Mouse (Mus musculus): Measurements from ENCODE around the gene Spaca6.
"Not testable (repeated sequence)": the region's sequence is repeated elsewhere in the genome, so short reads cannot be mapped to it uniquely, and the experiment has no call there.

The Spaca6 gene

DNA sequence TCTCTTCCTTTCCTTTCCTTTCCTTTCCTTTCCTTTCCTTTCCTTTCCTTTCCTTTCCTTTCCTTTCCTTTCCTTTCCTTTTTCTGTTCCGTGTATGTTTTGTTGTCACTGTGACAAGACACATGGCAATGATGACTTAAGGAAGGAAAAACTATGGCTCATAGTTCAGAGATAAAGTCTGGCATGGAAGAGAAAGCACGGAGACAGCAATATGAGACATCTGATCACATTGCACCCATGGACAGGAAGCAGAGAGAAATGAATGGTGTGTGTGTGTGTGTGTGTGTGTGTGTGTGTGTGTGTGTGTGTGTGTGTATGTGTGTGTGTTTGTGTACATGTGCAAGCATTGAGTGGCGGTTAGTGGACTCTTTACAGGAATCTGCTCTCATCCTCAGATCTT lies 17.6 kb downstream of the Spaca6 start:
- not testable (repeated sequence) for DNase-seq (ENCODE audit: low spot score)

DNA sequence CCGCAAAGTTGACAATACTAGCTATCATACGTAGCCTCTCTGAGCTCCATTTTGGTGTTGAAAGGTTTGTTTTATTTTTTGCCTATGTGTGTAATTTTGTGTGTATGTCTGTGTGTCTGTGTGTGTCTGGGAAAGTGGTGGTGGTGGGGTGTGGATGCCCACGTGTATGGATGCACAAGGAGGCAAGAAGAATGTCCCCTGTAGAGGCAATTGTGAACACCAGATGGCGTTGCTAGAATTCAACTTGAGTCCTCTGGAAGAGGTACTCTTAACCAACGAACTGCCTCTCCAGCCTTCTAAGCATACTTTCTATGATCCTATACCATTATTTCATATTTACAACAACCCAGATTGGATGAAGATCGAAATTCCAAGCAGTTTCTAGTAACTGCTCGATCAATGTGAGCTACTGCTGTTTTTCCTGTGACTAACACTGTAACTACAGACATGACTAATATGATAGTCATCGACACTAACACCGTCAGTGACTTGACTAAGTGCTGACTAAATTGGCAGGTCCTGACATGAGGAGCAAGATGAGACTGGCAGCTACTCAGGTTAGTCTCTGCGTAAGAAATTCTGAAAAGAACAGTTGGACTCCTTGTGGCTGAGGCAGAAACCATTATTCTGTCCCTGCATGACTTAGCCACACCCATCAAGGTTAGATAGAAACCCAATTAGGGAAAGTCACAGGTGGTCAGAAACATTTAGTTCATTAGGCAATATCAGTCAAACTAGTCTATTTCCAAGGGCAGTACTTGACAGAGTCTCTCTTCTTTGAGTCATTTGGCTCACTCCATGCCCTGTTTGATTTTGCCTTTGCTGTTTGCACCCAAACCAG lies 18.4 kb downstream of the Spaca6 start:
- no peak for DNase-seq (ENCODE audit: low spot score)

DNA sequence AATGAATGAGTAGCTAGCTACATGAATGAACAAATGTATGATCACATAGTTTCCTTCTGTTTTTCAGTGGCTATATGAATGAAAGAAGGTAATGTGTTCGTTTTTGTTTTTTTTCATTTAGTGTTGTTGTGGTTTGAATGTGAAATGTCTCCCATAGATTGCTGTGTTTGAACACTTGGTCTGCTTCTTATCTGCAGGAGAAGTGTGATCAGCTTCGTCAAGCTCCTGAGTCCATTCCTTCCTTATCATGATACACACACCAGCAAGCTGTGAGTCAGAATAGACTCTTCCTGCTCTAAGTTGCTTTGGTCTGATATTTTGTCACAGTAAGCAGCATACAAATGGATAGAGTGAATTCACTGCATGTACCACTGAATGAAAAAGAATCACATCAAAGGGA lies 22.0 kb downstream of the Spaca6 start:
- no peak for DNase-seq (ENCODE audit: low spot score)

DNA sequence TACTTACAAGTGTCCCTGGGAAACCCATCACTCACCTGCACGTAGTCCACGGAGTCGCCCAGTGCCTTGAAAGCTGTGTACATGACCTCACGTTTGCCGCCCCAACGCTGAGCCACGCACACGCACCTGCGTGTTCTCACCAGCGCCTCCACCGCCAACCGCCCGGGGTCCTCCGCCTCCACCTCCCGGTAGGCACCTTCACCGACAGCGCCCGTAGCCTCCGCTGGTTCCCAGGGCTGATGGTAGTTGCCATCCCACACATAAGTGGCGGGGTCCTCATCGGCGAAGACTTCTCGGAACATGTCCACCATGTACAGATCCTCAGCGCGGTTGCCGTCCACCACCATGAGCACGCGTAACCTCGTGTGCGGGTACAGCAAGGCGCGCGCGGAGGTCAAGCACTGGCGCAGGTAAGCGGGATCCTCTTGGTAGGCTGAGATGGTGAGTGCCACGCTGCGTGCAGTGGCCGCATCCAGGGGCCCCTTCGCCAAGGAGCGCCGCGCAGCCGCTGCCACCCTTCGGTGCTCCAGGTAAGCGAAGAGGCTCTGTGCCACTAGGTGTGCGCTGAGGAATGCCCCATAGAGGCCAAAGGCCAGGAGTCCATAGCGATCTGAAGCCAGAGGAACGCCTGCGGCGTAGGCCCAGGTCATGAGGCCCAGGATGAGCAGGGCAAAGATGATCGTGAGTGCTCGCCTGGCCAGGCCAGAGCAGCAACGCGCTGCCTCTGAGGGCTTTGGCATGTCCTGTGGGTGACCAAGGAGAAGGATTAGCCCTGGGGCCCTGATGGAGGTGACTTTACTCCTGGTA lies 23.2 kb downstream of the Spaca6 start:
- DNase-seq (ENCODE audit: low spot score), result no peak

DNA sequence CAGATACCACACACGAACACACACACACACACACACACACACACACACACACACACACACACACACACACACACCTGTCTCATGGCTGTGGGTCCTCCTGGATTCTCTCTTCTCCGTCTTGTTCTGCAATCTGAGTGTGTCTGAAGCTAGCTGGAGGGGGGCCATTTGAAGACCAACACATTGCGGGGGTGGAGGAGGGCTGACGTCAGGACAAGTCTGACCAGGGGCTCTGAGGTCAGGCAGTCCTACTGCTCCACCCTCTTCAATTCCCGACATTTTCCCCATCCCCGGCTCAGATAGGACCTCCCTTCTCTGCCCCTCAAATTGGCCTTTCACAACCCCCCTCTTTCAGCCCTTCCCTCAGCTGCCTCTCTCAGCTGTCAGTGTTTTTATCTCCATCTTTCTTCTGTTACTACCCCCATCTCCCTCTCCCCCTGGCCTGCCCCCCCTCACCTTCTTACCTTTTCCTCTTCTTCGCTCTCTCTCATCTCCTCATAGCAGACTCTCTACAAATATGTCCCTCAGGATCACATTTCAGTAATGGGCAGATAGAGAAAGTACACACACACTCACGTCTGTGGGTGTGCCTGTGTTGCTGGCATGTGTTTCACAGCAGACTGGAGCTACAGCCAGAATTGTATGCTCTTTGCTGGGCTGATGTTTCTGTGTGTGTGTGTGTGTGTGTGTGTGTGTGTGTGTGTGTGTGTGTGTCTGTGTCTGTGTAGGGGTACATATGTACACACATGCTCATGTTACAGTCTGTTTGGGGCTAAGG lies 28.3 kb downstream of the Spaca6 start, which contains the start of gene Has1:
Gene Has1, minus strand, starts transcription at position 142 of the 775 bp plus-strand sequence.
- DNase-seq (ENCODE audit: low spot score), result no peak

DNA sequence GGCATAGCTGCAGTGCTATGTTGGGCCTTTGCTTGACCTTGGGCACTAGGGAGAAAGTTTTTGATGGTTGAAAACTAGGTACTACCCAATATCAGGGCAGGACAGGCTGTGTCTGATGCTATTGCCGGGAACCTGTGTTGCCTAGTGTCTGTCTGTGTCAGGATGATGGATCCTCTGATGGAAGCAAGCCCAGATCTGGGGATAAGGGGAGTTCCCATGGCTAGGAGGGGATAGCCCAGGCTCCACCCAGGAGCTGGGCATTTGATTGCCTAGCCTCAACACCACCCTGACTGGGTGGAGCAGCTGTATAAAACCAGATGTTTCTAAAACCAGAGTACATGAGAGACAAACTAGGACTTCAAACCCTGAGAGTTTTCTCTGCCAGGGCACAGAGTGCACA lies 29.7 kb downstream of the Spaca6 start:
- DNase-seq (ENCODE audit: low spot score), result no peak

DNA sequence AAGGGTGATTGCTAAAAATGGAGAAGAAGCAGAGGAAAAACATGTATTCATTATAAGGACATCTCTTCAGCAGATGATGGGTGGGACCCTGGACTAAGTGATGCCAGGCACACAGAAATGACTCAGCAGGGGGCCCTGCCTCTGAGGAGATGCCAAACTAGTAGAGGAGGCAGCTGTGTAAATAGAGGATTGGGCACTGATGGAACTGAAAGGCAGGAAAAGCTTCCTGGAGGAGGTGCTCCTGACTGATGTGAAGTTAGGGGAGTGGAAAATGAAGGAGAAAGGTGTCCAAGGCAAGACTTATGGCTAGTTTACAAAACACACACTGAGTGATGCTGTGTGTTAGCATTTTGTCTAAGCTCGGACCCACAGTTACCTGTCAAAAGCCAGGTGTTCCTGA lies 30.5 kb downstream of the Spaca6 start:
- no peak for DNase-seq (ENCODE audit: low spot score)

DNA sequence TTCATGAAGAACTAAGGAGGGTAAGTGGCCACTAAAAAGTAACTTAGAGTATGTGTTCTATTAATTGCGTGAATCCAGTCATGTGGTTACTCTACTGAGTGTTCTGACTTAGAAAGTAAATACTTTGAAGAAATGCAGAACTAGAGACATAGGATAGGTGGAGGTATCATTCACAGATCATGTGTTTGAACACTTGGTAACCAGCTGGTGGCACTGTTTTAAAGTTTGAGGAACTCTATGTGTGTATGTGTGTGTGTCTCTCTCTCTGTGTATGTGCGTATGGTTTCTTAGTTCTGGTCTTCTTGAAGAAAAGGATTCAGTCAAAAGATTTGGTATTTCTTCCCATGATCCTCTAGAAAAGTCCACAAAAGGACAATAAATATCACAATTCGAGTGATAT lies 33.2 kb downstream of the Spaca6 start:
- DNase-seq (ENCODE audit: low spot score), result no peak

DNA sequence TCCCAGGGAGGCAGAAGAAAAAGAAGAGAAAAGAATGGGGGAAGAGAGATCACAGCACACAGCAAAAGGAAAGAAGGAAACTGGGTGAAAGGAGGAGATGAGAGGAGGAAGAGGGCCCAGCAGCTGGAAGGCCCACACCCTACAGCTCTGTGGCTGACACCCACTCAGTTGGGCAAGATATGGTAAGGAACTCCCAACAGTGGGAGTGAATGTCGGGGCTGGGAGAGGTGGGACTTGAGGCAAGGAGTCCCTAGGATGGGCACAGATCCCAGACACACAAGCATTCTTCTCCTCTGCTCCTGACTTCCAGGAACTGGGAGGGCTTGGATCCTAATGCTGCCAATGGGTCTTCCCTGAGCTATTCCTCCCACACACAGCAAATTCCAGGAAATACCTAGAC lies 35.4 kb downstream of the Spaca6 start:
- DNase-seq (ENCODE audit: low spot score), result no peak

DNA sequence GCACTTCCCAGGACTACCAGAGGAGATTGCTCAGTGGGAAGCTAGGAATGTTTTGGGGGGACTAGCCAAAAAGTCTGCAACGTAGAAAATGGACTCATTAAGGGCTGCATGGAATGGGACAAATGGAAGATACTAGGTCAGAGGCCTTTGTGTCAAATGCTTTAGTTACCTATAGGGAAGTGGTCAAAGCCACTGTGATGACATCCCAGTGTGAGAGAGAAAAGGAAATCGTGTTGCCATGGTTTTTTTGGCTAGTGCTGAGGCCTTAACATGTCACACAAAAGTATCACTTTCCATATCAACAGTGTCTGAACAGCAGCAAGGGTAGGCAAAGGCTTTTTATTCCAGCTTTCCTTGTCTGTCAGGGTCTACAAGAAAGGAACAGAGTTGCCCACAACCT lies 38.2 kb downstream of the Spaca6 start:
- no peak for DNase-seq (ENCODE audit: low spot score)

DNA sequence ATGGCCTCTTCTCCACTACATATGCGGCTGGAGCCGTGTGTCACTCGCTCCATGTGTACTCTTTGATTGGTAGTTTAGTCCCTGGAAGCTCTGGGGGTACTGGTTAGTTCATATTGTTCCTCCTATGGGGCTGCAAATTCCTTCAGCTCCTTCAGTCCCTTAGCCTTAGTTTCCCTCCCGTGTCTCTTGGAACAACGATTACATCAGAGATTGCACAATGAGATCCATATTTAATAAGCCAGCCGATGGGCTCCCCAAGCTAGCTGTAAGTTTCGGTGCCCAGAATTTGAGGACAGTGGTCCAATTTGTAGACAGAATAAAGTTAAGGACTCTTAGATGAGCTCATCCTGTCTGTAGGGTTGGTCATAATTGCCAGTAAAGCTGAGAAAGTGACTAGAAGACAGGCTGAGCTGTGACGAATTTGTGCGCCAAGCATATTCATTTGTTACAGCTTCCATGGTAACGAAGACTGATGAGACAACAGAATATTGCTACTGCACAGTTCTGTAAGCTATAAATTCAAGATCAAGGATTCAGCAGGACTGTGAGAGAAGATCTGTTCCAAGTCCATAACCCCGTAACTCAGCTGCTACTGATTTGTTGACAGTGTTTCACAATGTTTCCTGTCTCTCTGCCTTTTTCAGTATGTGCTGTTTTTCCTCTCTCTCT lies 40.0 kb downstream of the Spaca6 start:
- no peak for DNase-seq (ENCODE audit: low spot score)

DNA sequence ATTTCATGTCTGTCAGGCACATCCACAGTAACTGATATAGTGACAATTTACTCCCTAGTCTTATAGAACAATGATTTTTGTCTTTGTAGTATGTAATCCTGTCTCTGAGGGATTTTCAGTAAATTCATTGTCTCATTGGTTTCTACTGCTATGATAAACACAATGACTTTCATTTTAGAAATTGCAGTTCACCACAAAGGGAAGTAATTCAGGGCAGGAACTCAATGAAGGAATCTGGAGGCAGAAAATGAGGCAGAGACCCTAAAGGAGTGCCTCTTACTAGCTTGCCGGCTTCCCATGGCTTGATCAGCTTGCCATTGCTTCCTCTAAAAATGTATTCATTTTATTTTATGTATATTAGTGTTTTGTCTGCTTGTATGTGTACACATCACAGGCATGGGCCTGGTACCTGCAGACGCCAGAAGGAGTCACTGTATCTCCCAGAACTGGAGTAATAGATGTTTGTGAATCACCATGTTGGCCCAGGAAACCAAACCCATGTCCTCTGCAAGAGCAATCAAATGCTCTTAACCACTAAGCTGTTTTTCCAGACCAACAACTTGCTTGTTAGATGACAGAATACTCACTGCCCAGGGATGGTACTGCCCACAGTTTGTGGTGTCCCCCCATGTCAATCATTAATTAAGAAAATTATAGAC lies 44.1 kb downstream of the Spaca6 start:
- DNase-seq (ENCODE audit: low spot score), result no peak

DNA sequence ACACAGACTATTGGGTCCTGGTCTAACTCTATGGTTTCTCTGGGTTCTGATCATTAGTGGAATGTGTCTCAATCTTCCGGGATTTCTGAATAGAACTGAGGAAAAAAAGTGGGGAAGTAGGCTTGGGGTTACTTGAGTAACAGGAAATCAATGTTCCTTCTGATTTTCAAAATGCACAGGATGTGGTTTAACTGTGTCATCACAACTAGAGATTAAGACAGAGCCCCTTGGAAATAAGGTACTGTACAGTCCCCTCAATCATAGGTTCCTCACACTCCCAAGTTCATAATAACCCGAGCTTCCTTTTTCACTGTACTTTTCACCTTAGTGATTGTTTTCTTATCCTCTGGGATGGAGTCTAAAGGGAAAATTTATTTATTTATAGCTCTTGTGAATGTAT lies 44.7 kb downstream of the Spaca6 start:
- no peak for DNase-seq (ENCODE audit: low spot score)

DNA sequence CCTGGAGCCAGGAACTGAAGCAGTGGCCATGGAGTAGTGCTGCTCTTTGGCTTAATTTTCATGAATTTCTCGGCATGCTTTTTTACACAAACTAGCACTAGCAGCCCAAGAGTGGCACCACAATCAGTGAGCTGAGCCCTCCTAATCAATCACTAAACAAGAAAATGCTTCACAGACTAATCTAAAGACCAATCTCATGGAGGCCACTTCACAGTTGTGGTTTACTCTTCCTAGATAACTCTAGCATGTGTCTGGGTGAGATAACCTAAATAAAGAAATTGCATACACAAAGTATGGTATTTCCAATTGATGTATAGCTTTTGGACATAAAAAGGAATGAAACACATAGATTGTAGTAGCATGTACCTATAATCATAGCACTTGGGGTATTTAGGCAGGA lies 52.4 kb downstream of the Spaca6 start:
- DNase-seq (ENCODE audit: low spot score), result no peak

DNA sequence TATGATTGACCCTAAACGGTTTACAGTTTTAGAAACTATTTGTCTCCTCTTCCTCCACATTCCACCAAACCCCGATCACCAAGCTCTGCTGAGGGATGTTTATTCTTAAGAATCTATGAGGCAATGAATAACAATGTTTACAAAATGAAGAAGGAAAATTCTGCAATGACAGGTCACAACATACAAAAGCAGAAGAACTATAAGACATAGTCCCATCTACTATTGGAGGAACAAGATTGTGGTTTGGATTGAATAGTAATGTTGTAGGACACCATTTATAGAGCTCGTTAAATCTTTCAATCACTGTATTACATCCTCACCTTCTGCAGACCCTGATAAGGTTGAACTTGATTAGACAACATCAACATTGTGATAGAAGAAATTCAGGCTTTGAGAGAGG lies 55.7 kb downstream of the Spaca6 start:
- no peak for DNase-seq (ENCODE audit: low spot score)

DNA sequence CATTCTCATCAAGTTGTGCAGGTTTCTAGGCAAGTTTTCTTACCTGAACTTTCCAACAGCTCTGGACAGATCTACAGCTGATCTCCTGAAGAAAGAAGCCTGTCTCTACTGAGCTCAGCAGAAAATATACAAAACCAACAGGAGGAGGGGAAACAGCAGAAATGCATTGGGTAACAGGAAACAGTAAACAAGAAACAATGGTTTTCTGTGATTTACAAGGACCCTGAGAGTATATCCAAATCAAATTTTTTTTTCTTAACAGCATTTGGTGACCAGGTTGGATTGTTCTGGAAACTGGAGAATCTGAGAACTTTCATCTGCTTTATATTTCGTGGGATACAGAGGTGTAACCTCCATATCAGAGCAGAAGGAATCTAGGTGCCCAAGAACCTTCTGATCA lies 56.9 kb downstream of the Spaca6 start, which contains the start of gene Fpr1:
Gene Fpr1, minus strand, starts transcription at position 101 of the 400 bp plus-strand sequence.
- DNase-seq (ENCODE audit: low spot score), result no peak

DNA sequence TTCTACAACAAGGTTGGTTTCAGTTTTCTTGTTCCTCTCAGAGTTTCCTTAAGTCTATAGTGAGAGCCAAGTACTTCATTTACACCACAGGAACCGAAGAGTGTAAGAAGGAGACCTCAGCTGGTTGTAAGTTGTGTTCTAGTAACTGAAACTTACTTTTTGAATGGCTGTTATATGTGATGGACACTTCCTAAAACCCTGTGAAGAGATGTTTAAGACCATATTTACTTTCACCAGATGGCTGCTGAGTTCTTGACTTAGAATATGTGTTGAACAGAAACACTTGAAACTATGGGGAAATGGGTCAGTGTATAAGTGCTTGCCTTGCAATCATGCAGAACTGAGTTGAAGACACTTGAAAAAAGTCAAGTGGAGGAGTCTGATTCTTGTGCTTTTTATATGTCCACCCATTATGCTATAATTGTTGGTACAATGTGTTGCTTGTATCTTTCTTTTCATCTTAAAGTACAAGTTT lies 60.9 kb downstream of the Spaca6 start, which contains the start of the genes Fpr2 and Fpr3:
Gene Fpr2, plus strand, starts transcription at position 51 of the 475 bp plus-strand sequence.
Gene Fpr3, plus strand, starts transcription at position 79 of the 475 bp plus-strand sequence.
- DNase-seq (ENCODE audit: low spot score), result no peak

DNA sequence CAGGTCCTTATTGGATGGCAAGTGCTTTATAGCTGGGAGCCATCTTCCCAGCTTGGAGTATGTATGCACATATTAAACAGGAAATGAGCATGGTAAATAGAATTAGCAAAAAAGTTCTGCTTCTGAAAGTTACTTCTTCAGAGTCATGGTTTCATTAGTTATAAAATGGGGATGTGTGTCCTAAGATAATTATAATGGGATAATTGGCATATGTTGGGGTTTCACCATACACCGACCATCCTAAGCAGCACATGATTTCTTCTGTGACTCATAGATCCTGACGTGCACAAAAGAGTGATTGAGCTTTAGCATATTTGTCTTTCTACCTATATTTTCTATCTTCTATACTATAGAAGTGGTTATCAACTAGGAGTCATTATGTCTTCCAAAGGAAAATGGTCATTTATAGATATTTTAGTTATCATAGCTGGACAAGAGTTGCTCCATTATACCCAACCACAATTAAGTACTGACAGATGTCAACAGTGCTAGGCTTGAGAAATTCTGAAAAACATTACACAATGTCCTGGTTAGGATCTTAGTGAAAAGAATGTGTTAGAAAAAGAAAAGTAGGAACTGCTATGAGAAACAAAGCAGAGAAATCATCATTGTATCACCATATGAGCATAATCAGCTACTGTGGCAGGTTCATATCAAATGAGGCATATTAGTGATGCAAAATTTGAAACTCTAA lies 62.9 kb downstream of the Spaca6 start:
- no peak for DNase-seq (ENCODE audit: low spot score)
